Mouse (Mus musculus): ENCODE data around the gene Btg1. TPM values are rescaled to one million over a fixed set of nuclear protein-coding genes. Genes with fewer than 3 reads are reported as not detected.

Gene Btg1
- polyA plus RNA-seq, 1 experiment from 2014 or later: 37.3 TPM

DNA sequence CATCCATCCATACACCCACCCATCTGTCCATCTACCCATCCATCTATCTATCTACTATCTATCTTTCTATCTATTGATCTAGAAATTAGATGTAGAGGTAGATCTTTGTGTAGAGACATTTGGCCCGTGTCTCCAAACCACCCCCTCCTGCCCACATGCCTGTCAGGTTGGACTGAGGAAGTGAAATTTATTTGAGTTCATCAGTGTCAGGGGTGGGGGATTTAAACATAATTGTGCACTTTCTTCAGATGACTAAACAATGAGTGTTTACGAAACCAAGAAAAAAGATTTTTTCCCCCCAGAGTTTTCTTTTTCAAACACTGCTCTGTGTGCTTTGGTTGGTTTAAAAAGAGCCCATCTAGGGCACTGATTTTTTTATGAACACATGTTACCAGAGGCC is 10.9 kb upstream of the Btg1 start:
- WGBS (ENCODE audit: insufficient replicate concordance): 67% methylated on average over 2 of the region's 2 CpGs

DNA sequence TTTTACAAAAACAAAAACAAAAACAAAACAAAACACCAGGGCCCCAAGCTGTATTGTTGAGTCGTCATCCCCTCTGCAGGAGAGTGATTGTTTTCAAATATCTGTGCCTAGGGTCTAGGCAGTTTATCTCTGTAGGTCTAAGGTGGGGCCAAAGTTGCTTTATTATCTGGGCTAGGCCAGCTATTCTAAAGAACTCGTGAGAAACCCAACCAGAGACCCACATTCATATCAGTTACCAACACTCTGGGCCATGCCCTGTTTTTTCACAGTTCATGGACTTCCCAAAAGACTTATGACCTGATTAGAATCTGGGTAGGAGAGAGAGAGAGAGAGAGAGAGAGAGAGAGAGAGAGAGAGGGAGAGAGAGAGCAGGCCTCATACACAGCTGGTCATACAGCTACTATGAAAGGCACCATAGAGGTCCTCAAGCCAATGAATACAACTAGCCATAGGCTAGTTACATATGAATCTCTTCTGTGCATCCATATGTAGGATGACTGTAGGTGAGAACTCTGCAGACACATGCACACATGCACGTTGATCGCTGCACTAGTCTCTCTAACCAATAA is 9.1 kb upstream of the Btg1 start:
- H3K36me3 ChIP-seq (replicated peaks; ENCODE audit: insufficient read depth, low read length): no peaks in the 10 kb centered on the region
- WGBS (ENCODE audit: insufficient replicate concordance): 61% methylated on average over 4 of the region's 4 CpGs
- ATAC-seq: no peak

More for the DNA sequence above, 10.9 kb upstream of the Btg1 start:
- no peak for DNase-seq
- Histone ChIP-seq H3K4me1 (ENCODE audit: insufficient read depth) (peaks cover 2% of the 10 kb centered on the region; the same call in 1 of the 2 replicates), H3K9me3 (ENCODE audit: low read length) (no peaks in the 10 kb centered on the region), H3K4me3 (ENCODE audit: low read depth, low read length) (no peak overlapping the region), H3K9ac (replicated peaks) (no peak overlapping the region), H3K27ac (ENCODE audit: low read depth) (no peak overlapping the region), H3K4me2 (ENCODE audit: low read depth, low read length) (no peak overlapping the region), H3K36me3 (replicated peaks; ENCODE audit: insufficient read depth, low read length) (no peaks in the 10 kb centered on the region), H3K27me3 (ENCODE audit: insufficient read depth, low read length) (no peaks in the 10 kb centered on the region)
- TF ChIP-seq CTCF (IDR thresholded peaks at IDR 0.05; ENCODE audit: low read depth): no peak
- no peak for ATAC-seq

DNA sequence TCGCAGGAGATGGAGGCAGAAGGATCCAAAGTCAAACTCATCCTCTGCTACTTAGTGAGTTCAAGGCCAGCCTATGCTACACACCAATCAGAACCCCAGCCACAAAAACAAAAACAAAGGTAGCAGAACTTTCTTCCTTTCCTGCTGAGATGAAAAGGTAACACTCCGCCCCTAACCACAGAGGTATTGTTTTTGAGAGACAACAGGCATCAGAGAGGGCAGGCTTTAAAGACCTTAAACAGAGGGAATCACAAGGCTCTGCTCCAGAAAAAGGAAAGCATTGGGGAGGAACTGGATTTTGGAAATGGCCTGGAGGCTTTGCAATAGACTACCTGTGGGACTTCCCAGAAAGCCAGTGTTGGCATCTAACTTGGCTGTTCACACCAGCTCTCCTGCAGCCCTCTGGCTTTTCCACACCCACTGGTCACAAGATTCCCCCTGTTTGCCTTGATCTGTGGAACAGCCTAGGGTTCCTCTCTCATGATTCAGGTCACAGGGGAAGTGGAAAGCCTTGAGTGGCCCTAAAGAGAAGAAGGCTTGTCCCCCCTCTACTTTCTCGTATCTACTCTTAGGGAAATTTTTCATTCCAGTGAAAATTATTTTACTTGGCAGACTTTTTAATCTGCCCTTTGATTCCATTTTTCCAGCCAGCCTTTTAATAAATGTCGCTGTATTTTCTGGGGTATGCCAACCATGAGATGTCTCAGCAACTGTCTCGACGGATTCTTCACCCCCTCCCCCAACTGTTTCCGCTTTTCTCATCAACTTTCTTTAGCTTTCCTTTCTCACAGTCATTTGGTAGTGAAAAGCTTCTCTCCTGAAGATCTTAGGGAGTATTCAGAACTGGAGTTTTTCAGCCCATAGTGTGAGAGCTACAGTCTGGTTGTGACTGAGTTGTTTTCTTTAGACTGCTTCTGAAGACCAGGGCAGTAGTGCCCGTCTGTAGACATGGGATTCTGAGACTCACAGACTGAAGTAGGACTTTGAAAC is 7.2 kb upstream of the Btg1 start:
- ATAC-seq (no peak), DNase-seq (no peak)
- Histone ChIP-seq H3K4me1 (ENCODE audit: insufficient read depth) (peaks cover 2% of the 10 kb centered on the region; the same call in 1 of the 2 replicates), H3K9me3 (ENCODE audit: low read length) (no peaks in the 10 kb centered on the region), H3K9ac (replicated peaks) (no peak overlapping the region), H3K27me3 (ENCODE audit: insufficient read depth, low read length) (no peaks in the 10 kb centered on the region), H3K4me2 (ENCODE audit: low read depth, low read length) (no peak overlapping the region), H3K4me3 (ENCODE audit: low read depth, low read length) (no peak overlapping the region), H3K36me3 (replicated peaks; ENCODE audit: insufficient read depth, low read length) (no peaks in the 10 kb centered on the region), H3K27ac (ENCODE audit: low read depth) (no peak overlapping the region)
- WGBS (ENCODE audit: insufficient replicate concordance): 75% methylated on average over 8 of the region's 8 CpGs
- no peak for TF ChIP-seq EP300 (IDR thresholded peaks at IDR 0.05; ENCODE audit: low read depth)
- TF ChIP-seq CTCF (IDR thresholded peaks at IDR 0.05; ENCODE audit: low read depth): no peak

More for the DNA sequence above, 9.1 kb upstream of the Btg1 start:
- no peaks in the 10 kb centered on the region for H3K27me3 ChIP-seq (ENCODE audit: insufficient read depth, low read length)
- no peak overlapping the region for H3K27ac ChIP-seq (ENCODE audit: low read depth)
- H3K4me2 ChIP-seq (ENCODE audit: low read depth, low read length): no peak overlapping the region
- no peaks in the 10 kb centered on the region for H3K9me3 ChIP-seq (ENCODE audit: low read length)
- no peak for DNase-seq
- H3K9ac ChIP-seq (replicated peaks): no peak overlapping the region
- peaks cover 2% of the 10 kb centered on the region; the same call in 1 of the 2 replicates for H3K4me1 ChIP-seq (ENCODE audit: insufficient read depth)
- no peak for TF ChIP-seq EP300 (IDR thresholded peaks at IDR 0.05; ENCODE audit: low read depth)
- no peak for TF ChIP-seq CTCF (IDR thresholded peaks at IDR 0.05; ENCODE audit: low read depth)
- H3K4me3 ChIP-seq (ENCODE audit: low read depth, low read length): no peak overlapping the region

DNA sequence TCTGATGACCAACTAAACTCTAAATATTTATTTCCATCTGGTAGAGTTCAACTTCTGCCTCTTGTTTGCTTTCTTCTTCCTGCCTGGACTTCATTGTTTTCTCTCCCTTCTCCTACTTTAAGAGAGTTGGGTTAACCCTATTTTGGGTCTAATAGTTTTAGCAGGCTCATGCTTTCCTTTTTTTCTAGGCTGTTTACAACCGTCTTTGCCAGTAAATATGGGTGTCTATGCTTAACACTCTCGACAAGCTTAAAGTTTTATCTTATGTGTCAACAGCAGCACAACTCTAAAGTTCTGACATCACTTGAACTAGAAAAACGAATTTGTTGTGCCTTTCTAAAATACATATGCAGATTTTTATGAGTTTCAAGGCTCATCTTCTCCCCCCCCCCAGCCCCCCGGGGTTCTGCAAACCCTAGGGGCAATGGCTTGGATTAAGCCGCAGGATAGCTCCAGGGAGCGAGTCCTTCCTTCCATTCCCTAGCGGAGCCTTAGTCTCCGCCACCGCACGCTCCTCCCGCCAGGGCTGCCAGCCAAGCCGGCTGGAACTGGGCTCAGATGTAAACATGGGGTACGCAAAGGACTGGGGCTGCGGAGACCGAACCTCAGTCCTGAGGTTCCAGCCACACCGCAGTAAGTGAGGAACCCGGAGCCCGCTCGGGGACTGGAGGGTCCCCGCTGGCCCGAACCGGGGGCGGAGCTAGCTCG is 651 bp upstream of the Btg1 start:
- Histone ChIP-seq H3K4me1 (ENCODE audit: insufficient read depth) (peaks cover 8% of the 10 kb centered on the region; the same call in 1 of the 2 replicates), H3K27me3 (ENCODE audit: insufficient read depth, low read length) (no peaks in the 10 kb centered on the region), H3K27ac (ENCODE audit: low read depth) (peak overlapping the region; percentile 91), H3K9me3 (ENCODE audit: low read length) (no peaks in the 10 kb centered on the region), H3K4me2 (ENCODE audit: low read depth, low read length) (peak overlapping the region; percentile 77), H3K4me3 (ENCODE audit: low read depth, low read length) (peak overlapping the region; percentile 92), H3K9ac (replicated peaks) (peak overlapping the region; percentile 71), H3K36me3 (replicated peaks; ENCODE audit: insufficient read depth, low read length) (peaks cover 15% of the 10 kb centered on the region)
- DNase-seq: no peak
- ATAC-seq: no peak; the same call in 1 of the 2 replicates
- TF ChIP-seq CTCF (IDR thresholded peaks at IDR 0.05; ENCODE audit: low read depth) (no peak), EP300 (IDR thresholded peaks at IDR 0.05; ENCODE audit: low read depth) (no peak)
- 2% methylated on average over 22 of the region's 24 CpGs for WGBS (ENCODE audit: insufficient replicate concordance)

DNA sequence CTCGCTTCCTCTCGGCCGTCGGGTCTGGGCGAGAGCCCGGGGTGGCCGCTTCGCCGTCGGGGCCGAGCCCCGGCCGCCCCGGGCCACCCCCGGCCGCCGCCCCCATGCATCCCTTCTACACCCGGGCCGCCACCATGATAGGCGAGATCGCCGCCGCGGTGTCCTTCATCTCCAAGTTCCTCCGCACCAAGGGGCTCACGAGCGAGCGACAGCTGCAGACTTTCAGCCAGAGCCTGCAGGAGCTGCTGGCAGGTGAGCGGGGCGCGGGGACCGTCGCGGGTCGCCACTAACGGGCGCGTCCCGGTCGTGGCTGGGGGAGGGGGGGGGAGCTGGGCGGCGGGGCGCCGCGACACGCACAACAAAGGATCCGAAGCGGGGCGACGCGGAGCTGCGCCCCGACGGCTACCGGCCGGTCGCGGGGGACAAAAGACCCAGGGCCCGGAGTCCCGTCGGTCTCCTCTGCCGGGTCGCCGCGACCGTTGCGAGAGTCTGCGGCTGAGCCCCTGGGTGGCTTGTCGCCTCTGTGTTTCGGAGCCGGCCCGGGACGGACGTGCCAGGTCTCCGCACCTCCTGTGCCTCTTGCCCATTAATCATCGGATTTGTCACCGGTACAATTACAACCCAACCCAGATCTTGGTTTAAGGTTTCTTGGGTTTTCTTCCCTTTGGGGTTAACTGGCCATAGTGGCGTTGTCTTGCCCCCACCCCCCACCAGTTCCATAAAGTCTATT is 580 bp downstream of the Btg1 start:
- no peak for TF ChIP-seq EP300 (IDR thresholded peaks at IDR 0.05; ENCODE audit: low read depth)
- TF ChIP-seq CTCF (IDR thresholded peaks at IDR 0.05; ENCODE audit: low read depth): no peak
- Histone ChIP-seq H3K36me3 (replicated peaks; ENCODE audit: insufficient read depth, low read length) (peaks cover 23% of the 10 kb centered on the region), H3K4me1 (ENCODE audit: insufficient read depth) (peaks cover 9% of the 10 kb centered on the region; the same call in 1 of the 2 replicates), H3K27ac (ENCODE audit: low read depth) (peak overlapping the region; percentile 96), H3K27me3 (ENCODE audit: insufficient read depth, low read length) (no peaks in the 10 kb centered on the region), H3K4me3 (ENCODE audit: low read depth, low read length) (peak overlapping the region; percentile 92), H3K9ac (replicated peaks) (peak overlapping the region; percentile 99), H3K9me3 (ENCODE audit: low read length) (no peaks in the 10 kb centered on the region), H3K4me2 (ENCODE audit: low read depth, low read length) (peak overlapping the region; percentile 67)
- peak; percentile 37 for ATAC-seq
- 0% methylated on average over 69 of the region's 78 CpGs for WGBS (ENCODE audit: insufficient replicate concordance)
- peak; percentile 68 for DNase-seq

Data from liver, postnatal 0 days (tissue).